Mouse (Mus musculus) limb, embryonic 11.5 days (tissue): ENCODE data around the gene Smim11. TPM values are rescaled to one million over a fixed set of nuclear protein-coding genes. Genes with fewer than 3 reads are reported as not detected.

Experiments
- ATAC-seq: fragments of 200-750 bp; cut with Nextera tagmentation; 2 replicates; pipeline ENCODE4 v1.8.0; 2017; ENCODE audit warnings: low read depth; ENCODE audit not compliant: insufficient number of reproducible peaks, low FRiP score, low TSS enrichment
- DNase-seq: peaks from one replicate; pipeline ENCODE4 v3.0.0-alpha.2; 2015; ENCODE audit warnings: low spot score
- H3K27ac ChIP-seq: fragments of 300-500 bp; sonication (generic); replicated peaks from 2 replicates; pipeline ENCODE4 v1.5.1; 2014; ENCODE audit warnings: low read depth, mild to moderate bottlenecking, low read length
- H3K27me3 ChIP-seq: fragments of 300-500 bp; sonication (generic); 2 replicates; pipeline ENCODE4 v1.6.1; 2014; ENCODE audit warnings: mild to moderate bottlenecking, low read length, mixed read lengths; ENCODE audit not compliant: control insufficient read depth, insufficient read depth
- H3K36me3 ChIP-seq: fragments of 300-500 bp; sonication (generic); 2 replicates; pipeline ENCODE4 v1.6.1; 2014; ENCODE audit warnings: mild to moderate bottlenecking, low read length, moderate library complexity, mixed read lengths; ENCODE audit not compliant: control insufficient read depth, insufficient read depth
- H3K4me1 ChIP-seq: fragments of 300-500 bp; sonication (generic); 2 replicates; pipeline ENCODE4 v1.6.1; 2014; ENCODE audit warnings: low read length, mixed read lengths; ENCODE audit not compliant: control insufficient read depth, insufficient read depth
- H3K4me2 ChIP-seq: fragments of 300-500 bp; sonication (generic); 2 replicates; pipeline ENCODE4 v1.6.1; 2014; ENCODE audit warnings: low read depth, mild to moderate bottlenecking, moderate library complexity; ENCODE audit not compliant: severe bottlenecking
- H3K4me3 ChIP-seq: fragments of 300-500 bp; sonication (generic); 2 replicates; pipeline ENCODE4 v1.5.1; 2014; ENCODE audit warnings: low read depth, low read length
- H3K9ac ChIP-seq: fragments of 300-500 bp; sonication (generic); 2 replicates; pipeline ENCODE4 v1.6.1; 2014; ENCODE audit warnings: mild to moderate bottlenecking, low read length
- H3K9me3 ChIP-seq: fragments of 300-500 bp; sonication (generic); 2 replicates; pipeline ENCODE4 v1.6.1; 2016; ENCODE audit warnings: low read length; ENCODE audit not compliant: control insufficient read depth
- WGBS: fragments of 180-500 bp; shearing (Covaris S2); extraction: QIAGEN DNeasy Blood & Tissue Kit; methylation state at CpG from one replicate; pipeline ENCODE4 v1.1.7; 2014; 5-methylcytosine and 5-hydroxymethylcytosine counted together
- polyA plus RNA-seq: library from polyadenylated mRNA; unstranded; fragments of >200 nt; fragmentation: Nextera tagmentation; extraction: Ambion mirVana; gene quantifications from 2 replicates; pipeline ENCODE4 v1.2.1, GENCODE M21; 2014

Gene Smim11
- polyA plus RNA-seq, result 124 and 127 TPM in 2 replicates

DNA sequence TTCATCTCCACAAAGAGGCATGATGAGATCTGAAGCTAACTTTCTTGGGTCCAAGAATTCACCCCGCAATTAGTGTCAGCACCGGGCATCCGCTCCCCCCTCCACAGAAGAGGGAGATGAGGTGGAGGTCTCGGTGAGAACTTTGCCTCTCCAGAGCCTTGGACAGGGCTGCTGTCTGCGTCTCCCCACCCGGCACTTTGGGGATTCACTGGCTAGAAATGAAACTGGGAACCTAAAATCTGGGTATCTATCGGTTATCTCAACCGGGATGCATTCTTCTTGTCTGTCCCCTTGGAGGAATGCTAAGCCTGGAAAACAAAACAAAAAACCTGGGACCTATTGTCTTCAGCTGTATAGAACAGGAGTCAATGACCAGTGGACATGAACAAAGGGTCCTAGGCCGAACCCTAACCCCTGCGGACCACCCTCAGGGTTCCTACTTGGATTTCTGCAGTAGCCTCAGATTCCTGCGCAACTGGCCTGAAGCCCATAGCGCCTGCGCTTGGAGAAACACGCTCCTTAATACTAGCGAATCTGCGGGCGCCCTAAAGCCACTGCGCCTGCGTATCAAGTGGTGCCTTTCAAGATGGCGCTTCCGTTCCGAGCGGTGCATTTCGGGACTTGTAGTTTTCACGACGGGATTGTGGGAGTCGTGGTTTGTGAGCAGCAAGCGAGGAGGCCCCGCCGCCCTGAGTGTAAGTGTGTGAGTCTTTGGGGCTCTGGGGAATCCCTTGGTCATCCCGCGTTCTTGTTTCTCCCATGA, at the start of gene Smim11:
TSS of gene Smim11 (plus strand) at position 638 of the 763 bp plus-strand sequence.
- no peaks in the 10 kb centered on the region for H3K36me3 ChIP-seq
- ATAC-seq (peak; percentile 87), DNase-seq (peak; percentile 98)
- H3K4me1 ChIP-seq, result peaks cover 17% of the 10 kb centered on the region
- peak within 1 kb of the TSS; percentile 71 for H3K9ac ChIP-seq
- no peaks in the 10 kb centered on the region for H3K27me3 ChIP-seq
- H3K9me3 ChIP-seq, result no peaks in the 10 kb centered on the region
- peak within 1 kb of the TSS; percentile 62 for H3K4me3 ChIP-seq
- 12% methylated on average over 32 of the region's 32 CpGs for WGBS
- H3K27ac ChIP-seq, result peak within 1 kb of the TSS; percentile 61; the same call in 1 of the 2 replicates
- H3K4me2 ChIP-seq, result peak within 1 kb of the TSS; percentile 73

DNA sequence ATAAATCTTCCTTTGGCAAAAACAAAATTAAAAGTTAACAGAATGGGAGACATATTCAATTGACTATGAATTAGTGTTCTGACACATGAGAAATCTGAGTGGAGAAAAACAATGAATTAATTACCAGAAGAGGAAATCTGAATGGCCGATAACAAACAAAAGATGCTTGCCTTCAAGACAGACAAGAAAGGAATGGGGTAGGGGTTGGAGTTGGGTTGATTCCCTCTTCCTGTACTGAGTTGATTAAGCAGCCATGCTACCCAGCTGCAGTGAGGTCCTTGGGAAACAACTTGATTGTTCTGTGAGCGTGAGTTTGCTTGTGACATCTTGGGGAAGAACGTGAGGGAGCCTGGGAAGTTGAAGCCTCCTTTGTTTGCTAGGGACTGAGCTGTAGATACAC, 46.8 kb upstream of the Smim11 start:
- no peaks in the 10 kb centered on the region for H3K27me3 ChIP-seq
- H3K27ac ChIP-seq, result no peak overlapping the region
- no peak overlapping the region for H3K4me2 ChIP-seq
- DNase-seq (no peak), ATAC-seq (no peak)
- 84% methylated on average over 3 of the region's 3 CpGs for WGBS
- H3K36me3 ChIP-seq, result no peaks in the 10 kb centered on the region
- no peak overlapping the region for H3K4me3 ChIP-seq
- no peaks in the 10 kb centered on the region for H3K9me3 ChIP-seq
- no peak overlapping the region for H3K9ac ChIP-seq
- H3K4me1 ChIP-seq, result peaks cover 5% of the 10 kb centered on the region; the same call in 1 of the 2 replicates

GRCm38 (mm10) chr16:92267861-92268260, 33.2 kb upstream of the Smim11 start:
- Histone ChIP-seq H3K9ac (no peak overlapping the region), H3K4me2 (no peak overlapping the region), H3K27ac (no peak overlapping the region), H3K4me1 (no peaks in the 10 kb centered on the region), H3K9me3 (no peaks in the 10 kb centered on the region), H3K4me3 (no peak overlapping the region), H3K27me3 (no peaks in the 10 kb centered on the region), H3K36me3 (no peaks in the 10 kb centered on the region)
- DNase-seq (no peak), ATAC-seq (no peak)
- 87% methylated on average over 12 of the region's 12 CpGs for WGBS

DNA sequence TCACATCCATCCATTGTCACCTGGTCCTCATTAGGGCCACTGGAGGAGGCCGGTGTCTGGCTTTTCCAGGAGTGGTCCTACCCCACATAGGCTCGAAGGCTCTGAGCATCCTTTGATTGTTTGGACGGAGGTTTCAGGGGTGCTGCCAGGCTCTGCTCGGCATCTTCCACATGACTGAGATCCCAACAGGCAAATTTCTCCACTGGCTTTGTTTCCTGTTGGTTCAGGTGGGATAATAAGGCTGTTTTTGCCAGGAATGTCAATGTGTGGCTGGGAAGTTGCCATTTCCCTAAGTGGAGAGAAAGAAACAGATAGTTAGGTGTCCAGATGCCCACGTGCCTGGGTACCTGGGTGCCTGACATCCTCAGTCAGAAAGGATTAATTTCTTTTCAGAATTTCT, 26.6 kb upstream of the Smim11 start:
- H3K4me2 ChIP-seq, result no peak overlapping the region
- no peak overlapping the region for H3K4me3 ChIP-seq
- no peaks in the 10 kb centered on the region for H3K9me3 ChIP-seq
- WGBS, result 61% methylated on average over 5 of the region's 5 CpGs
- no peaks in the 10 kb centered on the region for H3K4me1 ChIP-seq
- DNase-seq (no peak), ATAC-seq (no peak)
- H3K9ac ChIP-seq, result no peak overlapping the region
- no peak overlapping the region for H3K27ac ChIP-seq
- no peaks in the 10 kb centered on the region for H3K27me3 ChIP-seq
- H3K36me3 ChIP-seq, result no peaks in the 10 kb centered on the region

- H3K36me3 ChIP-seq, result no peaks in the 10 kb centered on the region
- WGBS, result 91% methylated on average over 4 of the region's 4 CpGs
Measured at GRCm38 (mm10) chr16:92275526-92275925, 25.6 kb upstream of the Smim11 start.

DNA sequence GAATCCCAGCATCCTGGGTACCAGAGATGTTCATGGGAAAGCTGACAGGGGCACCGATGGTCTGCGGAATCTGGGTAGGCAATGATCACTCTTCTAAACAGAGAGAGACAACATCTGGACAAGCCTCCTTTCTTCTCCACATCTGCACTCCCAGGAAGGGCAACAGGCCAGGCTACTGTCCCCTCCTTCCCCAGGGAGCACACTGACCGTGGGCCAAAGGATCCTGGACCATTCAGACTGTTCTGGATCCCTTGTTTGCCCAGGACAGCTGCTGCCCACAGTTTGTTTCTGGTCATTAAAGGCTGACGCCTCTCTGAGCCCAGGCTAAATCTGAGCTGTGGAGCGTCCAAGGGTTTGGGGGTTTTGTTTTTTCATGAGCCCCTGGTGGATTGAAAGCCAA, 18.4 kb upstream of the Smim11 start:
- H3K9ac ChIP-seq, result no peak overlapping the region
- no peaks in the 10 kb centered on the region for H3K36me3 ChIP-seq
- DNase-seq, result no peak
- no peak overlapping the region for H3K4me2 ChIP-seq
- no peaks in the 10 kb centered on the region for H3K27me3 ChIP-seq
- no peaks in the 10 kb centered on the region for H3K4me1 ChIP-seq
- H3K4me3 ChIP-seq, result no peak overlapping the region
- no peak overlapping the region for H3K27ac ChIP-seq
- no peak for ATAC-seq
- WGBS, result 65% methylated on average over 5 of the region's 5 CpGs
- H3K9me3 ChIP-seq, result no peaks in the 10 kb centered on the region

More at GRCm38 (mm10) chr16:92275526-92275925, 25.6 kb upstream of the Smim11 start:
- no peak overlapping the region for H3K9ac ChIP-seq
- no peak for ATAC-seq
- no peak overlapping the region for H3K4me2 ChIP-seq
- H3K4me3 ChIP-seq, result no peak overlapping the region
- no peaks in the 10 kb centered on the region for H3K4me1 ChIP-seq
- no peak overlapping the region for H3K27ac ChIP-seq
- DNase-seq, result no peak
- no peaks in the 10 kb centered on the region for H3K27me3 ChIP-seq
- H3K9me3 ChIP-seq, result no peaks in the 10 kb centered on the region

DNA sequence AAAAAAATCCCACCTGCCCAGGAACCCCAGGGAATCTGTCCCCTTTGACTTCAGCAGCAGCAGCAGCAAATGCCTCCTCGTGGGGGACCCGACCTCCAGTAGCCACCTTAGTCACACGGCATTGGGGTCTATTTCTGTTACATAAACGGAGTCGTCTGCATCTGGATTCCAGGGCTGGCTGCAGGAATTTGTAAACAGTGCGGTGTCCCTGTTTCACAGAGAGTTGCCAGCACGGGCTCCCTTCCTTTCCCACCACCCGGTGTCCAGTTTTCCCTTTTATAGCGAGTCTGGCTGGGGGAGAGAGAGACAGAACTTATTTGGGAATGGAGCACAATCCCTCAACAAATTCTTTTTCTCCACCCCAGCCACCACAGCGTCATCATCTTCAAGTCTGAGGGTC, 16.0 kb upstream of the Smim11 start:
- WGBS, result 30% methylated on average over 10 of the region's 10 CpGs
- no peaks in the 10 kb centered on the region for H3K4me1 ChIP-seq
- no peaks in the 10 kb centered on the region for H3K36me3 ChIP-seq
- H3K27me3 ChIP-seq, result no peaks in the 10 kb centered on the region
- no peak overlapping the region for H3K4me2 ChIP-seq
- H3K9ac ChIP-seq, result no peak overlapping the region
- H3K4me3 ChIP-seq, result no peak overlapping the region
- no peak for ATAC-seq
- no peaks in the 10 kb centered on the region for H3K9me3 ChIP-seq
- no peak overlapping the region for H3K27ac ChIP-seq
- no peak for DNase-seq

- no peak overlapping the region for H3K27ac ChIP-seq
- no peaks in the 10 kb centered on the region for H3K9me3 ChIP-seq
- H3K36me3 ChIP-seq, result no peaks in the 10 kb centered on the region
- H3K4me1 ChIP-seq, result no peaks in the 10 kb centered on the region
- DNase-seq (peak; percentile 95), ATAC-seq (no peak)
- no peaks in the 10 kb centered on the region for H3K27me3 ChIP-seq
- WGBS, result 12% methylated on average over 7 of the region's 7 CpGs
- no peak overlapping the region for H3K9ac ChIP-seq
- no peak overlapping the region for H3K4me3 ChIP-seq
- H3K4me2 ChIP-seq, result no peak overlapping the region
Measured at GRCm38 (mm10) chr16:92286609-92287008, 14.5 kb upstream of the Smim11 start.
